Mouse (Mus musculus) testis, adult 2 months (tissue): ENCODE results near the gene Pfkm. TPM values are rescaled to one million over a fixed set of nuclear protein-coding genes. Genes with fewer than 3 reads are reported as not detected.

ENCODE experiments used
- H3K27ac ChIP-seq: fragments of 200-500 bp; 2 replicates; pipeline ENCODE4 v1.5.1; 2012; ENCODE audit warnings: low read depth, low read length; ENCODE audit not compliant: control insufficient read depth, insufficient read depth
- H3K27me3 ChIP-seq: fragments of 200-500 bp; 2 replicates; pipeline ENCODE4 v1.6.1; 2012; ENCODE audit warnings: mild to moderate bottlenecking, low read length, moderate library complexity; ENCODE audit not compliant: control insufficient read depth, insufficient read depth
- H3K36me3 ChIP-seq: fragments of 200-500 bp; 2 replicates; pipeline ENCODE4 v1.6.1; 2012; ENCODE audit warnings: mild to moderate bottlenecking, low read length; ENCODE audit not compliant: control insufficient read depth, insufficient read depth
- H3K4me1 ChIP-seq: fragments of 200-500 bp; 2 replicates; pipeline ENCODE4 v1.6.1; 2012; ENCODE audit warnings: low read length; ENCODE audit not compliant: control insufficient read depth, insufficient read depth
- H3K4me3 ChIP-seq: fragments of 200-500 bp; 2 replicates; pipeline ENCODE4 v1.5.1; 2012; ENCODE audit warnings: low read depth, mild to moderate bottlenecking, low read length, moderate library complexity, mixed read lengths; ENCODE audit not compliant: control insufficient read depth
- CTCF ChIP-seq: fragments of 200-500 bp; IDR thresholded peaks from 2 replicates; pipeline ENCODE4 v1.5.1; 2012; ENCODE audit warnings: low read depth, mild to moderate bottlenecking, inconsistent platforms, low read length, moderate library complexity; ENCODE audit not compliant: control insufficient read depth, insufficient read depth, insufficient replicate concordance
- POLR2A ChIP-seq: fragments of 200-500 bp; IDR thresholded peaks from 2 replicates; pipeline ENCODE4 v1.6.1; 2012; ENCODE audit warnings: low read depth, mild to moderate bottlenecking, inconsistent platforms, low read length, moderate library complexity; ENCODE audit not compliant: control insufficient read depth
- polyA plus RNA-seq: library from polyadenylated mRNA; depleted of rRNA; stranded (reverse); fragments of >200 nt; gene quantifications from 2 replicates; pipeline ENCODE4 v1.2.3, GENCODE M21; 2012

Gene Pfkm
- polyA plus RNA-seq, 1 experiment, result 117 TPM

- Histone ChIP-seq H3K36me3 (no peaks in the 10 kb centered on the region; the same call in 1 of the 2 replicates), H3K27ac (no peak overlapping the region), H3K4me1 (no peaks in the 10 kb centered on the region), H3K27me3 (no peaks in the 10 kb centered on the region), H3K4me3 (no peak overlapping the region)
- TF ChIP-seq CTCF (no peak), POLR2A (no peak)
Observed at GRCm38 (mm10) chr15:98066602-98067001, 25.8 kb upstream of the Pfkm start.

GRCm38 (mm10) chr15:98067492-98067891, 24.9 kb upstream of the Pfkm start:
- no peaks in the 10 kb centered on the region for H3K4me1 ChIP-seq
- H3K27me3 ChIP-seq, result no peaks in the 10 kb centered on the region
- no peak overlapping the region for H3K4me3 ChIP-seq
- TF ChIP-seq CTCF, result no peak
- TF ChIP-seq POLR2A, result no peak
- no peaks in the 10 kb centered on the region; the same call in 1 of the 2 replicates for H3K36me3 ChIP-seq
- H3K27ac ChIP-seq, result peak overlapping the region; percentile 27; the same call in 1 of the 2 replicates

- Histone ChIP-seq H3K36me3 (no peaks in the 10 kb centered on the region; the same call in 1 of the 2 replicates), H3K4me3 (no peak overlapping the region), H3K4me1 (no peaks in the 10 kb centered on the region), H3K27me3 (no peaks in the 10 kb centered on the region), H3K27ac (no peak overlapping the region)
- TF ChIP-seq CTCF, result no peak
- TF ChIP-seq POLR2A, result no peak
Observed at GRCm38 (mm10) chr15:98068506-98068905, 23.9 kb upstream of the Pfkm start.

GRCm38 (mm10) chr15:98069566-98070245, 22.7 kb upstream of the Pfkm start:
- H3K27me3 ChIP-seq, result no peaks in the 10 kb centered on the region
- H3K36me3 ChIP-seq, result no peaks in the 10 kb centered on the region; the same call in 1 of the 2 replicates
- no peak for TF ChIP-seq POLR2A
- no peak for TF ChIP-seq CTCF
- no peak overlapping the region for H3K27ac ChIP-seq
- H3K4me1 ChIP-seq, result no peaks in the 10 kb centered on the region
- no peak overlapping the region for H3K4me3 ChIP-seq

GRCm38 (mm10) chr15:98070376-98070775, 22.0 kb upstream of the Pfkm start:
- TF ChIP-seq CTCF, result no peak
- TF ChIP-seq POLR2A, result no peak
- Histone ChIP-seq H3K27ac (no peak overlapping the region), H3K4me3 (no peak overlapping the region), H3K36me3 (peaks cover 2% of the 10 kb centered on the region), H3K4me1 (no peaks in the 10 kb centered on the region), H3K27me3 (no peaks in the 10 kb centered on the region)

GRCm38 (mm10) chr15:98074521-98074920, 17.9 kb upstream of the Pfkm start:
- peaks cover 6% of the 10 kb centered on the region for H3K36me3 ChIP-seq
- TF ChIP-seq POLR2A (no peak), CTCF (no peak)

GRCm38 (mm10) chr15:98075034-98075433, 17.4 kb upstream of the Pfkm start:
- TF ChIP-seq CTCF, result no peak
- no peak for TF ChIP-seq POLR2A
- H3K27ac ChIP-seq, result no peak overlapping the region
- H3K27me3 ChIP-seq, result no peaks in the 10 kb centered on the region
- peaks cover 6% of the 10 kb centered on the region for H3K36me3 ChIP-seq
- H3K4me3 ChIP-seq, result no peak overlapping the region
- H3K4me1 ChIP-seq, result no peaks in the 10 kb centered on the region

More at GRCm38 (mm10) chr15:98074521-98074920, 17.9 kb upstream of the Pfkm start:
- Histone ChIP-seq H3K4me3 (no peak overlapping the region), H3K27me3 (no peaks in the 10 kb centered on the region), H3K27ac (no peak overlapping the region), H3K4me1 (no peaks in the 10 kb centered on the region)

- Histone ChIP-seq H3K27me3 (no peaks in the 10 kb centered on the region), H3K36me3 (peaks cover 6% of the 10 kb centered on the region), H3K4me1 (no peaks in the 10 kb centered on the region), H3K4me3 (no peak overlapping the region), H3K27ac (no peak overlapping the region)
- no peak for TF ChIP-seq CTCF
- TF ChIP-seq POLR2A, result no peak
Observed at GRCm38 (mm10) chr15:98076901-98077300, 15.5 kb upstream of the Pfkm start.
